Mouse (Mus musculus) induced T-regulatory cell, adult 2 months (primary cell): Measurements from ENCODE around the gene Ankrd45.
"Not testable (repeated sequence)": the region's sequence is repeated elsewhere in the genome, so short reads cannot be mapped to it uniquely, and the experiment has no call there.

Experiments used
- DNase-seq: peaks from one replicate; pipeline ENCODE4 v3.0.0-alpha.2; 2012; ENCODE audit warnings: low read depth

The Ankrd45 gene

GRCm38 (mm10) chr1:161185431-161185830 is 42.9 kb downstream of the Ankrd45 start:
- no peak for DNase-seq

- DNase-seq = no peak
Observed at GRCm38 (mm10) chr1:161190253-161190910, 47.9 kb downstream of the Ankrd45 start.

GRCm38 (mm10) chr1:161195541-161196351 is 53.3 kb downstream of the Ankrd45 start:
- DNase-seq = peak; percentile 78

GRCm38 (mm10) chr1:161196364-161196763 is 53.9 kb downstream of the Ankrd45 start:
- not testable (repeated sequence) for DNase-seq

- no peak for DNase-seq
Observed at GRCm38 (mm10) chr1:161199856-161200255, 57.4 kb downstream of the Ankrd45 start.

GRCm38 (mm10) chr1:161214465-161214864 is 72.0 kb downstream of the Ankrd45 start:
- peak; percentile 75 for DNase-seq

- no peak for DNase-seq
Observed at GRCm38 (mm10) chr1:161219816-161220215, 77.3 kb downstream of the Ankrd45 start.
